Mouse (Mus musculus) liver, embryonic 14.5 days (tissue): ENCODE data around the gene Slc34a2.

Source experiments
- CTCF ChIP-seq: IDR thresholded peaks from 2 replicates; pipeline ENCODE4 v1.5.1; 2016; ENCODE audit warnings: antibody characterized with exemption, low read depth, control low read depth
- EP300 ChIP-seq: IDR thresholded peaks from 2 replicates; pipeline ENCODE4 v1.6.1; 2016; ENCODE audit warnings: antibody characterized with exemption, low read depth

DNA sequence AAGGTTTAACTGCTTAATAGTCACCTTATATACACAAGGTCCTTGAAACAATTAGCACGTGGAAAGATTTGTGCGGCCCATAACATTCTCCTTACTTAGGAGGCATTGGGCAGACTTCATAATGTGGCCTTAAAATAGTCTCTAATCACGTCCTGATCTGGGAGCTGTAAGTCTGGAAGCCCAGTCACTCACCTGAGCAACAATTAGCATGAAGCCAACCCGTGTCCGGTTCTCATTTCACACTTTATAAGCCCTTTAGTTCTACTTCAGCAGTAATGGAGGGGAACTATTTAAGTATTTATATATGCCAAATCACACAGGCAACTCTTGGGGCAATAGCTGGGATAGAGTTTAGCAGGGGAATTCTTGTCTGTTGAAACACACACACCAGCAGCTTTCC lies 21.3 kb upstream of the Slc34a2 start:
- TF ChIP-seq CTCF, result no peak
- no peak for TF ChIP-seq EP300
